Mouse (Mus musculus) CH12F3 (cell line): ENCODE data around the gene Tmem255b.

Source experiments
- in situ Hi-C: fragments of 300-500 bp; cut with MboI; formaldehyde crosslinking; loops from 2 replicates; pipeline ENCODE4 v1.14.3; 2020; ENCODE audit warnings: low sequenced_read_pairs

Tmem255b gene

GRCm38 (mm10) chr8:13489986-13490910, 55.3 kb downstream of the Tmem255b start:
- in situ Hi-C loops, result no loop called here

GRCm38 (mm10) chr8:13491491-13492010, 56.6 kb downstream of the Tmem255b start:
- in situ Hi-C loops, result no loop called here

GRCm38 (mm10) chr8:13492198-13492995, 57.4 kb downstream of the Tmem255b start:
- in situ Hi-C loops, result no loop called here

- in situ Hi-C loops, result no loop called here
Observed at GRCm38 (mm10) chr8:13493011-13493410, 58.0 kb downstream of the Tmem255b start.

DNA sequence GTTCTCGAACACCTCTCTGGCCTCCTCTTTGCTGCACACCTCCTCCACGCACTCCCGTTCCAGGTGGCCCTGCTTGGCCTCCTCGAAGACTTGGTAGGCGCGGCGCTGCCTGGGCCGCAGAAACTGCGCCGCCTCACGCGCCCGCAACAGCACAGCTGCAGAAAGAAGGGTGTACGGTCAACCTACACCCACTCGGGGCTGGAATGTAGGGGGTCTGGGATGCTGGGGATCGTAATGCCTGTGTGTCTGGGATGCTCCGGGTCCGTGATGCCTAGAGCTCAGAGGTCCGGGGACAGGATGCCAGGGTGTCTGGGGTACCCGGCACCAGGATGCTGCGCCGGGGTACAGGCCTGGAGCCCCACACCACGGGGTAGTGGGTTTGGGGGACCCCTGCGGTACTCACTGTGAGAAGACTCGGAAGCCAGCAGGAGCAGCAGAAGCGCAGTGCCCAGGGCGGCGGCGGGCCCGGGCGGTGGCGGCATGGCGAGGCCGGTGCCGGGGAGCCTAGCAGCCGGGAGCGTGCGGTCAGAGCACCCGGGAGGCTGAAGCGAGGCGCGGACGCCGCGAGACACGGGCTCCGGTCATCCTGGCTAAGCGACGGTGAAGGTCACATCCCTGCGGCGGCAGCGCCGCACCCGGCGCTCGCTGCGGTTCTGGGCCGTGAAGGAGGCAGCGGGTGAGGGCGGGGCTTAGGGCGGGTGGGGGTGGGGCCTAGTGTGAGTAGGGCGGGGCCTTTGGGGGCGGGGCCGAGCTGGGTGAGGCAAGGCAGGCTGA, 59.1 kb downstream of the Tmem255b start, which contains the start of gene Gas6:
Gas6 (minus strand) TSS at position 633 of the 774 bp plus-strand sequence.
- in situ Hi-C loops, result no loop called here

GRCm38 (mm10) chr8:13501221-13501620, 66.2 kb downstream of the Tmem255b start:
- in situ Hi-C loops, result no loop called here

GRCm38 (mm10) chr8:13503936-13504606, 69.1 kb downstream of the Tmem255b start:
- in situ Hi-C loops, result no loop called here

DNA sequence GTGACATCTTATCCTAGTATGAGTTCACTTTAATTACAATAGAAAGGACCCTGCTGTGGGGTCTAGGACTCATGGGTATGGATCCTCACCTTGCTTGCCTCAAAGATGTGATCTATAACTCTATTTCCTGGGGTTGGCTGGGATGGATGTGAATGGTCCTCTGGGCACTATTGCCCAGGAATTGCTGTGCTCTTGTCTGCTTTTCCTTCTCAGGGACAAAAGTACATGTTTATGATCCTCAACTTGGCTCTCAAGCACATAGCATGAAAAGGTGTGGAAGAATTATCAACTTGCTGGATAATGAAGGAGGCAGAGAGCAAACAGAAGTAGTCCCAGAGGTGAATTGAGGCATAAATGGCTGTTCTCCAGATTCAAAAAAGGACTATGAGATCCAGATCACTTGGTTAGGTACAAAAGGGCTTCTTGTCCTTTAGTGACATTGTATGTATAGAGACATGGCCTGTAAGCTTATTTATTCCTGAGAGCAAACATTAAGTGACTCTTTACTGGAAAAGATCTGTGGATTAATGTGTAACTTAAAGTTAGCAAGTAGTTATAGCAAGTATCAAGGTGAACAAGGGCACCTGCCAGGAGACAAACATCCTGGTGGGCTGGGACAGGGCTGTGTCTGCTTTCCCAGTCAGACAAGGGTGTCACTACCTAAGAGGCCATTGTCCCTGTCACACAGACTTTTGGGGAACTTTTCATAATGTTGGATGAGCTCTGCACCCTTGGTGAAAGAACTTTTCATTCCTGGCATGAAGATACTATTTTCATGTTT, 70.1 kb downstream of the Tmem255b start:
- in situ Hi-C loops, result no loop called here

DNA sequence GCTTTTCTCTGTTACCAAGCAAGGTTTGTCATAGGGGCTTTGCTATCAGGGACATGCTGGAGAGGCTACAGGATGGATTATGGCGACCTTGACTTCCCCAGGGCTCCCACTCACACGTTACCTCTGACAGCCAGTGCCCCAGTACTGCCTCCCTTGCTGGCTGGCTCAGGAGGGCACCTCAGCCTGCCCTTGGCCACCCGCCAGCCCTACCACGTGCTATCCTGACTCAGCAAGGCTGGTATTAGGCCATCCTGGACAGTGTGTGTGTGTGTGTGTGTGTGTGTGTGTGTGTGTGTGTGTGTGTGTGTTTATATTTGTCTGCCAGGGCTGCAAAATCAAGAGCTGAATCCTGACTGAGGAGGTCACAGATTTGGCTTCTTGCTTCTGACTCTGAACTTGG, 71.9 kb downstream of the Tmem255b start:
- in situ Hi-C loops, result no loop called here

DNA sequence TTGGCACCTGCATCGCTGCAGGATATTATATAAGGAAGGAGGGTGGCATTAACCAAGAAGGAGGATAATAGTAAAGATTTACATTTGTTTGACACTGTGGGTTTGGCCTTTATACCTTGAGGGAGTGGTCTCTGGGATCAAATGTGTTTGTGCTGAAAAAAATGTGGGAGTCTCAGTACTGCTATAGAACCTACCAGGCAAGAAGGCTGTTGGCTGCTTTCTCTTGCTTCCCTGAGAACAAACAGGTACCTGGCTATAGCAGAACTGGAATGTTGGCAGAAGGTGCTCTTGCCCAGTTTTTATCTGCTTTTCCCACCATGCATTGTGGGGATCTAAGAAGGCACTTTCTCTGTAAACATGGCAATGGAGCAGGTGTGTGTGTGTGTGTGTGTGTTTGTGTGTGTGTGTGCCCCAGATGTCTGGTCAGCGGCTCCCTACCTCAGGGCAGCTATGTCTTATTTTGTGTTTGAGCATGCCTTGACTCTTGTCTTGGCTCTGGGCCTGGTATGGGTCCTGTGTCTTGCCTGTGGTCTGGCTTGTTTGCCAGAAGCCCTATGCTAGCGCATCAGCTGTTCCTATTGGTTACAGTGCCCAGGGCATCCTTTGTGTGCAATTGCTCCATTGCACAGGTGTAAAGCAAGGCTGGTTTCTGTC, 72.4 kb downstream of the Tmem255b start:
- in situ Hi-C loops, result no loop called here

GRCm38 (mm10) chr8:13512016-13512415, 77.0 kb downstream of the Tmem255b start:
- in situ Hi-C loops, result no loop called here

- in situ Hi-C loops, result no loop called here
Observed at GRCm38 (mm10) chr8:13512677-13513076, 77.7 kb downstream of the Tmem255b start.

- in situ Hi-C loops, result no loop called here
Observed at GRCm38 (mm10) chr8:13513556-13514370, 78.8 kb downstream of the Tmem255b start.

DNA sequence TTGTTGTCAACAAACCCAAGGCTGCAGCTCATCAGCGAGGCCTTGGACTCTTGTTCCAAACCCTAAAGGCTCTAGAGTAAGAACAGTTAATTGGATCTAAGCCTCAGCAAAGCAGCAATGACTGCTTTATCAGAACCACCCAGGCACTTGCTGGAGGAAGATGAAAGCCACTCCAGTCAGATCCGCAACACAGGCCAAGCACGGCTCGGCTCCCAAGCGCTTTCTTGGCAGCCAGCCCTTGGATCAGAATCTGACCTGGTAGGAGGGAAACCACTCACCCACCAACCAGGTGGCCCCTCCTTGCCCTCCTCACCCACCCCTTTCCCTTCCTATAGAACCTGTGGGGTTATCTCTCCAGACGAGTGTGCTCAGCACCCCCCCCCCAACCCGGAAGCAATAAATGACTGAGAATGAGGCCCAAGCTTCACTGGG, 81.0 kb downstream of the Tmem255b start:
- in situ Hi-C loops, result no loop called here

- in situ Hi-C loops, result no loop called here
Observed at GRCm38 (mm10) chr8:13516728-13517127, 81.7 kb downstream of the Tmem255b start.

DNA sequence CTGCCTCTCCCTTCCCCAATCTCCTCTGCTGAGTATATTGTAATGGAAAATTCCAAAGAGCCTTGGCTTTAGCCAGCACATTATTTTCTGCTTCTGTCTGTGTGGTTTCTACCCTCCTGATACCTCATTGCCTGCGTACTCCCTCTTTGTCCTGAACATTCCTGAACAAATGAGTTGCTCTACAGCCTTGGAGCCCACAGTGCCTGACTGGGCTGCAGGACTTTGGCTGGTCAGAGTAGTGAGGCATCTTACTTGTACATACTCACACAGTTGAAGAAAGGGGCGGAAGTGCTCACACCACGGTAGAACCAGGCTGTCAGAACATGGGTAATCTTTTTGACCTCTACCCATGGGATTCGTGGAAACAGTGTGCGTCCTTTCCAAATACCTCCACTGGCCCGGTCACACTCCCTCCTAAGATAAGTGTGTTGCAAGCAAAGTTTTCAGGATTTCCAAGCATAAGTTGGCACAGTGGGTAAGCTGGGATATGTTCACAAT, 82.3 kb downstream of the Tmem255b start:
- in situ Hi-C loops, result no loop called here
